Mouse (Mus musculus) liver, embryonic 12.5 days (tissue): Measurements from ENCODE around the gene Adora3. TPM values are rescaled to one million over a fixed set of nuclear protein-coding genes. Genes with fewer than 3 reads are reported as not detected.

ENCODE experiments used
- ATAC-seq: fragments of 200-750 bp; cut with Nextera tagmentation; 2 replicates; pipeline ENCODE4 v1.8.0; 2017; ENCODE audit warnings: moderate number of reproducible peaks, mild to moderate bottlenecking, moderate library complexity
- H3K27ac ChIP-seq: fragments of 300-500 bp; sonication (generic); 2 replicates; pipeline ENCODE4 v1.5.1; 2016; ENCODE audit warnings: mild to moderate bottlenecking
- H3K27me3 ChIP-seq: fragments of 300-500 bp; sonication (generic); replicated peaks from 2 replicates; pipeline ENCODE4 v1.6.1; 2016; ENCODE audit warnings: mild to moderate bottlenecking, moderate library complexity
- H3K36me3 ChIP-seq: fragments of 300-500 bp; sonication (generic); 2 replicates; pipeline ENCODE4 v1.6.1; 2016; ENCODE audit warnings: mild to moderate bottlenecking, moderate library complexity
- H3K4me1 ChIP-seq: fragments of 300-500 bp; sonication (generic); 2 replicates; pipeline ENCODE4 v1.6.1; 2016
- H3K4me2 ChIP-seq: fragments of 300-500 bp; sonication (generic); 2 replicates; pipeline ENCODE4 v1.6.1; 2016; ENCODE audit warnings: mild to moderate bottlenecking, moderate library complexity
- H3K4me3 ChIP-seq: fragments of 300-500 bp; sonication (generic); 2 replicates; pipeline ENCODE4 v1.5.1; 2016; ENCODE audit warnings: mild to moderate bottlenecking, moderate library complexity
- H3K9ac ChIP-seq: fragments of 300-500 bp; sonication (generic); 2 replicates; pipeline ENCODE4 v1.6.1; 2016; ENCODE audit warnings: mild to moderate bottlenecking, moderate library complexity
- H3K9me3 ChIP-seq: fragments of 300-500 bp; sonication (generic); replicated peaks from 2 replicates; pipeline ENCODE4 v1.6.1; 2016; ENCODE audit warnings: mild to moderate bottlenecking, moderate library complexity
- WGBS: fragments of 180-500 bp; shearing (Covaris S2); methylation state at CpG from one replicate; pipeline ENCODE4 v1.1.7; 2016; ENCODE audit not compliant: insufficient replicate concordance; 5-methylcytosine and 5-hydroxymethylcytosine counted together
- polyA plus RNA-seq: library from polyadenylated mRNA; unstranded; fragments of >200 nt; fragmentation: Nextera tagmentation; extraction: Ambion mirVana; gene quantifications from 2 replicates; pipeline ENCODE4 v1.2.1, GENCODE M21; 2016

Adora3 gene
- polyA plus RNA-seq, 1 experiment from 2014 or later: 0.17 TPM

DNA sequence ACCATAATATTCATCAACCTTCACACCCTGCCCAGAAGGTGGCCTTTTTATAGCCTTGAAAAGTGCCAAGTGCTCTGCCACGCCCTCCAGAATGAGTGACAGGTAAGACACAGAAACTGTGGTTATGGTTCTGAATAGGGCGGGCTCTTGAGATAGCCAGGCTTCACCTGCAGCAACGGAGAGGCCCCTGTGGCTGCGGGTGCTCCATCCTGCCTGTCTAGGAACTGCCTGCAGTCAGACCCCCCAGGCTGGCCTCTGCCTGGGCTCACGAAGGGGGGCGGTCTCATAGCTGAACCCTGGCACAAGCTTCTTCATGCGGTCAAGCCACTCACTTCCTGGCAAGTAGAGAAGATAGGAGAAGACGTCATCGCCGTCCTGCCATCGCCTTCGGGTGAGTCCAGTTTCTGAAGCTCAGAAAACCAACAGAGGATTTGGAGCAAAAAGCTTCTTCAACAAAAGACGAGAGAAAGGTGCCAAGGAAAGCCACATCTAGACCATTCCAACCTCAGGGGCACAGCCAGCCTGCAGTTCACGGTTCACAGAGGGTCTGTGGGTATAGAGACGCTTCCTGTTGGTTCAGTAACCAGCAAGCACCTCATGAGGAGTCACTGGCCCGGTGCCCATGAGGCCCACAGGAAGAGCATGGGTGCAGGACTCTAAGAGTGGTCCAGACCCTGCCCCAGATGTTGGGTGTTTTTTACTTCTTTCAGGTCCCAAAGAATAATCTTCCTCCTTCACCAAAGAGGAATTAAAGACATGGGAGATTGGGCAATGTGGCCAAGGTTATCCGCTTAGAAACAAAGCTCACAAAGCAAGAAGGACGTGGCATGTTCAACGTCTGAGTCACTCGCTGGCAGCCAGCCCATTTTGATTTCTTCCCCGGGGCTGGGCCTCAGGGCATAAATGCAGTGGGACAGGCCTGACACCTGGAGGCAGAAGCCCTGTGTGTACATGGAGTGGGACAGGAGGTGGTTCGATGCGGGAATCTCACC, 24.2 kb downstream of the Adora3 start:
- whole genome bisulfite sequencing: 22% methylated on average over 23 of the region's 23 CpGs
- Histone ChIP-seq H3K4me2 (peak overlapping the region; percentile 54), H3K36me3 (no peaks in the 10 kb centered on the region), H3K27ac (peak overlapping the region; percentile 55), H3K9ac (peak overlapping the region; percentile 4; the same call in 1 of the 2 replicates), H3K4me1 (peaks cover 53% of the 10 kb centered on the region), H3K9me3 (no peaks in the 10 kb centered on the region), H3K27me3 (0 out of 2 replicates have a peak, but pooled peaks cover 4% of the 10 kb centered on the region), H3K4me3 (no peak overlapping the region)
- ATAC-seq: peak; percentile 17; the same call in 1 of the 2 replicates

GRCm38 (mm10) chr3:105896811-105897210, 26.2 kb downstream of the Adora3 start:
- 67% methylated on average over 3 of the region's 3 CpGs for WGBS
- Histone ChIP-seq H3K4me2 (no peak overlapping the region), H3K4me3 (no peak overlapping the region), H3K9me3 (no peaks in the 10 kb centered on the region), H3K9ac (no peak overlapping the region), H3K27ac (no peak overlapping the region), H3K27me3 (0 out of 2 replicates have a peak, but pooled peaks cover 4% of the 10 kb centered on the region), H3K36me3 (no peaks in the 10 kb centered on the region), H3K4me1 (peaks cover 43% of the 10 kb centered on the region)
- ATAC-seq: no peak

DNA sequence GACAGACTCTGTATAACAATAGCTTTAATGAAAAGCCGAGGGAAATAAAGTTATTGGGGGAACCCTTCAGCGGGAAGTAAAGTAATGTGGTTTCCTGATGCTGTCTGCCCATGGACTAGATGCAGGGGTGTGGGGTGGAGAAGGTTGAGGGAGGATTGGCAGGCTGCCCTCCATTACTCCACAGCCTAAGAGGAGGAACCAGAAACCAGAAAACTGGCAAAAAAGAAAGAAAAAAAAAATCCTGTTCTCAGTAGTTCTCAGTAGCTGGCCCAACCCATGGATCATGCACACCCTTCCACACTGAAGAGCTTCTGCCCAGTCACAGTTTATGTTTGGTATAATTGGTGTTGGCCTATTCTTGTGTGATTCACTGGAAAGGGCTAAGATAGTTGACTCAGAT, 27.7 kb downstream of the Adora3 start:
- Histone ChIP-seq H3K27me3 (0 out of 2 replicates have a peak, but pooled peaks cover 4% of the 10 kb centered on the region), H3K9ac (no peak overlapping the region), H3K4me3 (no peak overlapping the region), H3K4me1 (peaks cover 28% of the 10 kb centered on the region), H3K4me2 (no peak overlapping the region), H3K36me3 (no peaks in the 10 kb centered on the region), H3K9me3 (no peaks in the 10 kb centered on the region), H3K27ac (no peak overlapping the region)
- no peak for ATAC-seq
- 23% methylated on average over 2 of the region's 2 CpGs for WGBS

DNA sequence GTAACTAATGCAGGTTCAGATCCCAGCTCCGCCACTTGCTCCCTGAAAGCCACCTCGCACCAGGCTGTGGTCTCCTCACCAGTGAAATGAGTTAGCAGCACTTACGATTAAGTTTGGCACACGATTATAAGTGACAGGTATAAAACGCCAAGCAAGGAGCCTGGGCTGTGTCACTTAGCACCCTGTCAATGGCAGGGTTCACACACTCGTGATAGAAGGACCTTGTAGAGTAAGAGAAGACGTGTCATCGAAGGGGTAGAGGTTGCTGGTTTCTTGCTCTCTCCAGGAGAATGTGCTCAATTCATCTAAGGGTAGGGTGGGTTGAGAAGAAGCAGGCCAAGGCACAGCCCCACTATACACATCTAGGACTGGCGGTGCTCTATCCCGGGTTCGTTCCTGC, 28.2 kb downstream of the Adora3 start:
- H3K36me3 ChIP-seq: no peaks in the 10 kb centered on the region
- 0 out of 2 replicates have a peak, but pooled peaks cover 4% of the 10 kb centered on the region for H3K27me3 ChIP-seq
- peaks cover 25% of the 10 kb centered on the region for H3K4me1 ChIP-seq
- ATAC-seq: no peak
- no peak overlapping the region for H3K4me2 ChIP-seq
- no peak overlapping the region for H3K27ac ChIP-seq
- WGBS: 82% methylated on average over 11 of the region's 11 CpGs
- H3K4me3 ChIP-seq: no peak overlapping the region
- H3K9ac ChIP-seq: no peak overlapping the region
- no peaks in the 10 kb centered on the region for H3K9me3 ChIP-seq

GRCm38 (mm10) chr3:105899394-105900147, 28.9 kb downstream of the Adora3 start:
- peaks cover 25% of the 10 kb centered on the region for H3K4me1 ChIP-seq
- H3K36me3 ChIP-seq: no peaks in the 10 kb centered on the region
- WGBS: 30% methylated on average over 8 of the region's 8 CpGs
- H3K9ac ChIP-seq: no peak overlapping the region
- no peaks in the 10 kb centered on the region for H3K9me3 ChIP-seq
- no peak overlapping the region for H3K4me3 ChIP-seq
- ATAC-seq: peak; percentile 45; the same call in 1 of the 2 replicates
- H3K4me2 ChIP-seq: no peak overlapping the region
- no peak overlapping the region for H3K27ac ChIP-seq
- H3K27me3 ChIP-seq: 0 out of 2 replicates have a peak, but pooled peaks cover 2% of the 10 kb centered on the region

DNA sequence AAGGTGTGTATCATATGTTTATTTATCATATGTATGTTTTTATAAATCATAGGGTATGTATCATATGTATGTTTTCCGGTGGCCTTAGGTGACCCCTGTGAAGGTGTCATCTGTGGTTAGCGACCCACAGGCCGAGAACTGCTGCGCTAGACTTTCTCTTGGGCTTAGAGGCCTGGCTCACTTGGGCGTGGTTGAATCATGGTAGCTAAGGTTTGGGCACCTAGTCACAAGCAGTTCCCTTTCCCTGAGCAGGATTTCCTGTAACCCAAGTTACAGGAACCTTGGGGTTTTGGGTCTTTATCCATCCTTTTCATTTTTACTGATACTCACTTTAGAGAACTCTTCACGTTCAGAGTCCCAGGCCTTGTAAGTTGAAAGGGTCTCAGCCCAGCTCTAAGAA, 29.6 kb downstream of the Adora3 start:
- no peaks in the 10 kb centered on the region for H3K36me3 ChIP-seq
- no peaks in the 10 kb centered on the region for H3K27me3 ChIP-seq
- WGBS: 55% methylated on average over 6 of the region's 6 CpGs
- ATAC-seq: no peak
- H3K4me2 ChIP-seq: no peak overlapping the region
- no peaks in the 10 kb centered on the region for H3K9me3 ChIP-seq
- H3K4me1 ChIP-seq: peaks cover 25% of the 10 kb centered on the region
- H3K27ac ChIP-seq: no peak overlapping the region; the same call in 1 of the 2 replicates
- no peak overlapping the region for H3K4me3 ChIP-seq
- no peak overlapping the region for H3K9ac ChIP-seq

DNA sequence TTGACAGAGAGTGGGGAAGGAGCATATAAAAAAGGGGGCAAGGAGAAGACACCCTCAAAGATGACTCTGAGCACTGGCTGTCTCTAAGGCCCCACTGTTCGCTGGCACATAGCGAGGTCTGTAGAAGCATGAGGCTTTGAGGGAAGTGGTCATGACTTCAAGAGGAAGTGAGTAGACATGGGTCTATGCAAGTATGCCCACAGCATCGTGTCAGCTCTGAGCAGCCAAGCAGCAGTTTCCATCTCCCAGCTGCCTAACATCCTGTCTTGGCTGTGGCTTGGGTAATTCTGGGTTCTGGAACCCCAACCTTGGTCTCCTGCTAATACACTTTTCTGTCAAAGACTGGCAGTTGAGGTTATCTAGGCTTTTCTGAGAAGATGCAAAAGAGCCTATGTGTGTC, 30.1 kb downstream of the Adora3 start:
- H3K4me1 ChIP-seq: peaks cover 26% of the 10 kb centered on the region
- H3K9ac ChIP-seq: no peak overlapping the region
- no peak overlapping the region for H3K4me2 ChIP-seq
- H3K36me3 ChIP-seq: no peaks in the 10 kb centered on the region
- no peak overlapping the region for H3K4me3 ChIP-seq
- no peaks in the 10 kb centered on the region for H3K27me3 ChIP-seq
- WGBS: 17% methylated on average over 3 of the region's 3 CpGs
- no peak for ATAC-seq
- H3K9me3 ChIP-seq: no peaks in the 10 kb centered on the region
- H3K27ac ChIP-seq: no peak overlapping the region; the same call in 1 of the 2 replicates

GRCm38 (mm10) chr3:105901468-105901867, 30.8 kb downstream of the Adora3 start:
- no peaks in the 10 kb centered on the region for H3K27me3 ChIP-seq
- H3K9me3 ChIP-seq: no peaks in the 10 kb centered on the region
- peaks cover 26% of the 10 kb centered on the region for H3K4me1 ChIP-seq
- H3K9ac ChIP-seq: no peak overlapping the region
- H3K36me3 ChIP-seq: no peaks in the 10 kb centered on the region
- H3K27ac ChIP-seq: no peak overlapping the region
- no peak for ATAC-seq
- H3K4me3 ChIP-seq: no peak overlapping the region
- WGBS: 58% methylated on average over 4 of the region's 4 CpGs
- no peak overlapping the region for H3K4me2 ChIP-seq

DNA sequence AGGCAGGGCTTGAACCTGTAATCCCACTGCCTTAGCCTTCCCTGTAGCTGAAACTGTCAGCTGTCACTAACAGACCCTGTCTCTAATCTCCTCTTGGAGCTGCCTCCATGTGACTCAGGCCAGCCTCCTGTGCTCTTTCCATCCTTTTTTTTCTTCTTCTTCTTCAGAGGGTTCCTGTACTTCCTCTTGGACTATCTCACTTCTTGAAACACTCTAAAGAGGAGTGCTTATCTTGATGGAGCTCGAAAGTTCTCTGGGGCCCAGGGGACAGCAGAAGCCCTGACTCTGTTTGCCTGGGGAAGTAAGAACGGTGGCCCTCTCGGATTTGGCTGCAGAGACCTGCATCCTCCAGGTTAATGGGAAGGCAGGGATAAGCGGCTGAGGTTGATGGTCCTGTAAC, 33.6 kb downstream of the Adora3 start:
- H3K9me3 ChIP-seq: no peaks in the 10 kb centered on the region
- no peaks in the 10 kb centered on the region for H3K36me3 ChIP-seq
- no peaks in the 10 kb centered on the region for H3K27me3 ChIP-seq
- peaks cover 31% of the 10 kb centered on the region for H3K4me1 ChIP-seq
- no peak overlapping the region for H3K27ac ChIP-seq
- H3K4me3 ChIP-seq: no peak overlapping the region
- H3K4me2 ChIP-seq: peak overlapping the region; percentile 16; the same call in 1 of the 2 replicates
- no peak for ATAC-seq
- WGBS: 17% methylated on average over 4 of the region's 4 CpGs
- H3K9ac ChIP-seq: no peak overlapping the region

GRCm38 (mm10) chr3:105904721-105905120, 34.1 kb downstream of the Adora3 start:
- no peak for ATAC-seq
- Histone ChIP-seq H3K9ac (no peak overlapping the region), H3K27ac (no peak overlapping the region), H3K4me1 (peaks cover 27% of the 10 kb centered on the region), H3K4me3 (no peak overlapping the region), H3K4me2 (peak overlapping the region; percentile 16; the same call in 1 of the 2 replicates), H3K36me3 (no peaks in the 10 kb centered on the region), H3K27me3 (no peaks in the 10 kb centered on the region), H3K9me3 (no peaks in the 10 kb centered on the region)
- 80% methylated on average over 9 of the region's 9 CpGs for WGBS

DNA sequence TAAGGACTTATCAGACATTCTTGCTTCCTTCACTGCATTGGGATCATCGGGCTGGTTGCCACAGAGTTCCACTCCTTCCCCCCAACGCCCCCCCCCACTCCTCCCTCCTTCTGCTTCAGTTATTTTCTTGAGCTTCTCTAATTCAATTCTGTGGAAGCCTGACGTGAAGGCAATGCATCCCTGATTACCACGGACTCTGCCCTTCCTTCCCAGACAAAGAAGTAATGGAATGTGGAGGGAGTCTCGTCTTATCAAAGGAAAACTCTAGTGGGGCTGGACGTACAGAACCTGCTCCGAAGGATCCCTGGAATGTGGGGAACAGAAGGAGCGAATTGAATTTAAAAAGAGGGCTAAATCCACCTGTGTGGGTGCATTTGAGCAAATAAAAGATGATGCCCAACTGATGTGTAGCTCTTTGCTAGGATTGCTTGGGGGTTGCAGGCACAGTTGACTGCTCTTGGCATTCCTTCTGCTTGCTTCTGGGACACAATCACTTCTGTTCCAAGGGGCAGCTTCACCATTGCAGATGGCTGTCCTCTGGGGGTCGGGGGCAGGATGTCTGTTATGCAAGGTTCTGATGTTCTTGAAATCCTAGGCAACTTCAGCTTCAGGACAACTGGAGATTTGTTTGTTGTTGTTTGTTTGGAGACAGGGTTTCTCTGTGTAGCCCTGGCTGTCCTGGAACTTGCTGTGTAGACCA, 37.4 kb downstream of the Adora3 start:
- Histone ChIP-seq H3K4me3 (no peak overlapping the region), H3K27me3 (peaks cover 5% of the 10 kb centered on the region; the same call in 1 of the 2 replicates), H3K9ac (no peak overlapping the region), H3K27ac (no peak overlapping the region), H3K9me3 (no peaks in the 10 kb centered on the region), H3K4me1 (peaks cover 37% of the 10 kb centered on the region), H3K4me2 (no peak overlapping the region), H3K36me3 (no peaks in the 10 kb centered on the region)
- ATAC-seq: no peak
- 53% methylated on average over 9 of the region's 9 CpGs for WGBS
